Mouse (Mus musculus) bone marrow, adult 2 months (tissue): ENCODE results near the gene Klf3. TPM values are rescaled to one million over a fixed set of nuclear protein-coding genes. Genes with fewer than 3 reads are reported as not detected.

Experiments used
- H3K27ac ChIP-seq: fragments of 200-500 bp; 2 replicates; pipeline ENCODE4 v1.5.1; 2012; ENCODE audit warnings: low read depth, mild to moderate bottlenecking, control low read depth, inconsistent platforms, low read length; ENCODE audit not compliant: control insufficient read depth, poor library complexity, insufficient read depth
- H3K4me1 ChIP-seq: fragments of 200-500 bp; 2 replicates; pipeline ENCODE4 v1.6.1; 2011; ENCODE audit warnings: low read length; ENCODE audit not compliant: control insufficient read depth, insufficient read depth
- H3K4me3 ChIP-seq: fragments of 200-500 bp; replicated peaks from 2 replicates; pipeline ENCODE3; 2011; ENCODE audit warnings: mild to moderate bottlenecking, low read depth, low read length, control low read depth; ENCODE audit not compliant: control insufficient read depth
- CTCF ChIP-seq: fragments of 200-500 bp; IDR thresholded peaks from 2 replicates; pipeline ENCODE4 v1.5.1; 2011; ENCODE audit warnings: low read length, control low read depth; ENCODE audit not compliant: control insufficient read depth, insufficient read depth
- POLR2A ChIP-seq: fragments of 200-500 bp; IDR thresholded peaks from 2 replicates; pipeline ENCODE4 v1.6.1; 2011; ENCODE audit warnings: low read depth, mild to moderate bottlenecking, control low read depth, low read length, borderline replicate concordance; ENCODE audit not compliant: control insufficient read depth
- WGBS: fragments of 180-500 bp; shearing (Covaris S2); methylation state at CpG from one replicate; pipeline ENCODE4 v1.1.7; 2018; 5-methylcytosine and 5-hydroxymethylcytosine counted together
- polyA plus RNA-seq: library from polyadenylated mRNA; stranded (reverse); fragments of >200 nt; gene quantifications from 2 replicates; pipeline ENCODE4 v1.2.4, GENCODE M21; 2011; ENCODE audit warnings: low replicate concordance; ENCODE audit not compliant: missing spikeins, insufficient read depth, insufficient read length

The Klf3 gene
- polyA plus RNA-seq, 1 experiment, result 72.8 TPM

GRCm38 (mm10) chr5:64821964-64822363, 18.8 kb downstream of the Klf3 start:
- 96% methylated on average over 24 of the region's 24 CpGs for WGBS
- no peak overlapping the region for H3K4me3 ChIP-seq
- TF ChIP-seq POLR2A, result no peak
- no peak for TF ChIP-seq CTCF
- H3K4me1 ChIP-seq, result peaks cover 2% of the 10 kb centered on the region
- no peak overlapping the region for H3K27ac ChIP-seq

- 96% methylated on average over 11 of the region's 11 CpGs for WGBS
- TF ChIP-seq POLR2A (no peak), CTCF (no peak)
- Histone ChIP-seq H3K27ac (no peak overlapping the region), H3K4me1 (peaks cover 2% of the 10 kb centered on the region), H3K4me3 (no peak overlapping the region)
Measured at GRCm38 (mm10) chr5:64823431-64823830, 20.2 kb downstream of the Klf3 start.

GRCm38 (mm10) chr5:64824765-64825164, 21.6 kb downstream of the Klf3 start:
- Histone ChIP-seq H3K4me3 (no peak overlapping the region), H3K4me1 (no peaks in the 10 kb centered on the region; the same call in 1 of the 2 replicates), H3K27ac (no peak overlapping the region)
- WGBS, result 94% methylated on average over 3 of the region's 3 CpGs
- TF ChIP-seq CTCF, result no peak
- TF ChIP-seq POLR2A, result no peak

GRCm38 (mm10) chr5:64825496-64825895, 22.3 kb downstream of the Klf3 start:
- Histone ChIP-seq H3K4me1 (no peaks in the 10 kb centered on the region), H3K27ac (no peak overlapping the region), H3K4me3 (no peak overlapping the region)
- TF ChIP-seq POLR2A (no peak), CTCF (no peak)
- WGBS, result 87% methylated on average over 7 of the region's 7 CpGs

- no peak overlapping the region for H3K27ac ChIP-seq
- WGBS, result 93% methylated on average over 12 of the region's 12 CpGs
- H3K4me1 ChIP-seq, result no peaks in the 10 kb centered on the region
- TF ChIP-seq POLR2A, result no peak
- TF ChIP-seq CTCF, result no peak
- H3K4me3 ChIP-seq, result no peak overlapping the region
Measured at GRCm38 (mm10) chr5:64827151-64827550, 24.0 kb downstream of the Klf3 start.

- H3K4me3 ChIP-seq, result no peak overlapping the region
- WGBS, result 35% methylated on average over 9 of the region's 9 CpGs
- no peak overlapping the region for H3K27ac ChIP-seq
- TF ChIP-seq CTCF, result no peak
- TF ChIP-seq POLR2A, result no peak
- H3K4me1 ChIP-seq, result no peaks in the 10 kb centered on the region
Measured at GRCm38 (mm10) chr5:64828314-64828713, 25.1 kb downstream of the Klf3 start.

- WGBS, result 97% methylated on average over 10 of the region's 10 CpGs
- Histone ChIP-seq H3K4me3 (no peak overlapping the region), H3K27ac (no peak overlapping the region), H3K4me1 (no peaks in the 10 kb centered on the region)
- TF ChIP-seq POLR2A (no peak), CTCF (no peak)
Measured at GRCm38 (mm10) chr5:64829606-64830005, 26.4 kb downstream of the Klf3 start.

GRCm38 (mm10) chr5:64830773-64831172, 27.6 kb downstream of the Klf3 start:
- Histone ChIP-seq H3K27ac (no peak overlapping the region), H3K4me1 (no peaks in the 10 kb centered on the region), H3K4me3 (no peak overlapping the region)
- TF ChIP-seq CTCF (no peak), POLR2A (no peak)
- 85% methylated on average over 3 of the region's 3 CpGs for WGBS

- Histone ChIP-seq H3K4me3 (no peak overlapping the region), H3K27ac (no peak overlapping the region), H3K4me1 (no peaks in the 10 kb centered on the region)
- TF ChIP-seq POLR2A, result no peak
- no peak for TF ChIP-seq CTCF
Measured at GRCm38 (mm10) chr5:64833410-64833809, 30.2 kb downstream of the Klf3 start.

- Histone ChIP-seq H3K4me3 (no peak overlapping the region), H3K27ac (no peak overlapping the region), H3K4me1 (no peaks in the 10 kb centered on the region)
- TF ChIP-seq CTCF (no peak), POLR2A (no peak)
- WGBS, result 39% methylated on average over 1 of the region's 1 CpGs
Measured at GRCm38 (mm10) chr5:64834213-64834612, 31.0 kb downstream of the Klf3 start.
